Mouse (Mus musculus) midbrain, embryonic 13.5 days (tissue): ENCODE results near the gene Ppfibp2. TPM values are rescaled to one million over a fixed set of nuclear protein-coding genes. Genes with fewer than 3 reads are reported as not detected.

ENCODE experiments used
- polyA plus RNA-seq: library from polyadenylated mRNA; unstranded; fragments of >200 nt; fragmentation: Nextera tagmentation; extraction: Ambion mirVana; gene quantifications from 2 replicates; pipeline ENCODE4 v1.2.1, GENCODE M21; 2015

Ppfibp2 gene
- polyA plus RNA-seq, 1 experiment from 2014 or later: 1.3 TPM

Other genes with a start within 250 kb of the Ppfibp2 start
- 4.1 and 4.9 TPM in 2 replicates for gene Syt9, start 224.5 kb upstream of the Ppfibp2 start, polyA plus RNA-seq
- gene Olfml1, start 27.8 kb upstream of the Ppfibp2 start, polyA plus RNA-seq: 2.4 and 2.5 TPM in 2 replicates
- not detected in 2 replicates for gene 5330417H12Rik, start 30.0 kb downstream of the Ppfibp2 start, polyA plus RNA-seq
- gene Cyb5r2, start 162.8 kb downstream of the Ppfibp2 start, polyA plus RNA-seq: 0.06 and 0.08 TPM in 2 replicates
- gene Ovch2, start 206.0 kb downstream of the Ppfibp2 start, polyA plus RNA-seq: not detected in 2 replicates
- not detected in 2 replicates for gene Olfr467, start 217.1 kb downstream of the Ppfibp2 start, polyA plus RNA-seq
- gene Olfr469, start 230.3 kb downstream of the Ppfibp2 start, polyA plus RNA-seq: not detected in 2 replicates